Mouse (Mus musculus) right cerebral cortex, postnatal 25 days (tissue): ENCODE data around the gene Inpp5a.
"Not testable (repeated sequence)": the region's sequence is repeated elsewhere in the genome, so short reads cannot be mapped to it uniquely, and the experiment has no call there.

ENCODE experiments used
- DNase-seq: peaks from one replicate; pipeline ENCODE4 v3.0.0; 2022

The Inpp5a gene

GRCm38 (mm10) chr7:139402721-139403120 lies 13.8 kb downstream of the Inpp5a start:
- DNase-seq, result no peak

GRCm38 (mm10) chr7:139406581-139406980 lies 17.7 kb downstream of the Inpp5a start:
- DNase-seq, result no peak

- DNase-seq, result no peak
Measured at GRCm38 (mm10) chr7:139407966-139408365, 19.1 kb downstream of the Inpp5a start.

- no peak for DNase-seq
Measured at GRCm38 (mm10) chr7:139409903-139410302, 21.0 kb downstream of the Inpp5a start.

- DNase-seq, result no peak
Measured at GRCm38 (mm10) chr7:139412223-139412950, 23.5 kb downstream of the Inpp5a start.

- DNase-seq, result no peak
Measured at GRCm38 (mm10) chr7:139413400-139413799, 24.5 kb downstream of the Inpp5a start.

- DNase-seq, result peak; percentile 44
Measured at GRCm38 (mm10) chr7:139415616-139416225, 26.8 kb downstream of the Inpp5a start.

GRCm38 (mm10) chr7:139418371-139418770 lies 29.5 kb downstream of the Inpp5a start:
- DNase-seq, result no peak

- DNase-seq, result peak; percentile 34
Measured at GRCm38 (mm10) chr7:139422827-139423226, 33.9 kb downstream of the Inpp5a start.

GRCm38 (mm10) chr7:139434095-139434830 lies 45.4 kb downstream of the Inpp5a start:
- no peak for DNase-seq

- not testable (repeated sequence) for DNase-seq
Measured at GRCm38 (mm10) chr7:139434931-139435330, 46.0 kb downstream of the Inpp5a start.

GRCm38 (mm10) chr7:139435749-139436148 lies 46.8 kb downstream of the Inpp5a start:
- DNase-seq, result no peak

- no peak for DNase-seq
Measured at GRCm38 (mm10) chr7:139436951-139437350, 48.0 kb downstream of the Inpp5a start.

- DNase-seq, result no peak
Measured at GRCm38 (mm10) chr7:139437471-139437870, 48.6 kb downstream of the Inpp5a start.

- DNase-seq, result no peak
Measured at GRCm38 (mm10) chr7:139437926-139438600, 49.2 kb downstream of the Inpp5a start.

- DNase-seq, result no peak
Measured at GRCm38 (mm10) chr7:139438601-139438945, 49.7 kb downstream of the Inpp5a start.

- no peak for DNase-seq
Measured at GRCm38 (mm10) chr7:139439031-139439430, 50.1 kb downstream of the Inpp5a start.

GRCm38 (mm10) chr7:139439922-139440895 lies 51.3 kb downstream of the Inpp5a start:
- DNase-seq, result no peak

GRCm38 (mm10) chr7:139441022-139441421 lies 52.1 kb downstream of the Inpp5a start:
- DNase-seq, result no peak

GRCm38 (mm10) chr7:139441761-139442211 lies 52.9 kb downstream of the Inpp5a start:
- no peak for DNase-seq

GRCm38 (mm10) chr7:139445621-139446020 lies 56.7 kb downstream of the Inpp5a start:
- no peak for DNase-seq

- DNase-seq, result no peak
Measured at GRCm38 (mm10) chr7:139447381-139447780, 58.5 kb downstream of the Inpp5a start.
